Mouse (Mus musculus): ENCODE results near the gene Grn.
"Not testable (repeated sequence)": the region's sequence is repeated elsewhere in the genome, so short reads cannot be mapped to it uniquely, and the experiment has no call there.

Grn gene

DNA sequence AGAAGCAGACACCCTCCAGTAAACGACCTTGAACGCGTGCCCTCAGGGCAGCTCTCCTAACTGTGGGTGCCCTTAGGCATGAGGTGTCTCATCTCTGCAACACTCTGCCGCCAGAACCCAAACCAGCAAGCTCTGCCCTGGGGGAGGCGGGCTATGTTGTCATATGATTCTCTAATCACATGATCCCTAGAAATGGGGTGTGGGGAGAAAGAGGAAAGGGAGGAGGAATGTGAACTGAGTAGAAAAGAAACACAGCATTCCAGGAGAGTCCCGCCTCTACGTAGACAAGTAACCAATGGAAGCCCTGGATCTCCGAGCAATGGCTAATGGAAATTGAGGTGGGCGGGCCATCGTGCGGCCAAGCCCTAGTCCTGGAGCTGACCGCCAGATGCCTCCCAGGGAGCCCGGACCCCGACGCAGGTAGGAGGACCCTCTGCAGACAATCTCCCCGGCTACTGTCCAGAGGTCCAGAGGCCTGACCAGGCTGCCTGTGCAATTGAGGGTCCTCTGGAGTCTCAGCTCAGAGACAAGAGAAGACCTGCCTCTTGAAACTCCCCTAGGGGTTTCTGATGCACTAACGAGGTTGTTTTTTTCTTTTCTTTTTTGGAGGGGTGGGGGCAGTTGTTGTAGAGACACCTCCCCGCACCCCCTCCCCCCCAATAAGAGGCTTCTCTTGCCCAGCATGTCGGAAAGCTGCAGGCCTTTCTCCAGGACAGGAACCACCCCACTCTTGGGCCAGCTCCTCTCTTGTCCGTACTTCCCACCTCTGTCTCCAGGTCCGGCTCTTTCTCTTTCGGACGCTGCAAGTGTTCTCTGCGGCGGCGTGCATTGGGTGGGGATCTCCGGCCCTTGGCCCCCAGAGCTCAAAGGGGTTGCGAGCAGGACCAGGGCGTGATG is at the start of gene Grn:
TSS of gene Grn (plus strand) at position 195 of the 897 bp plus-strand sequence.
- peak; percentile 54 to 64 for DNase-seq (ENCODE audit: low spot score in 2 of 2)

DNA sequence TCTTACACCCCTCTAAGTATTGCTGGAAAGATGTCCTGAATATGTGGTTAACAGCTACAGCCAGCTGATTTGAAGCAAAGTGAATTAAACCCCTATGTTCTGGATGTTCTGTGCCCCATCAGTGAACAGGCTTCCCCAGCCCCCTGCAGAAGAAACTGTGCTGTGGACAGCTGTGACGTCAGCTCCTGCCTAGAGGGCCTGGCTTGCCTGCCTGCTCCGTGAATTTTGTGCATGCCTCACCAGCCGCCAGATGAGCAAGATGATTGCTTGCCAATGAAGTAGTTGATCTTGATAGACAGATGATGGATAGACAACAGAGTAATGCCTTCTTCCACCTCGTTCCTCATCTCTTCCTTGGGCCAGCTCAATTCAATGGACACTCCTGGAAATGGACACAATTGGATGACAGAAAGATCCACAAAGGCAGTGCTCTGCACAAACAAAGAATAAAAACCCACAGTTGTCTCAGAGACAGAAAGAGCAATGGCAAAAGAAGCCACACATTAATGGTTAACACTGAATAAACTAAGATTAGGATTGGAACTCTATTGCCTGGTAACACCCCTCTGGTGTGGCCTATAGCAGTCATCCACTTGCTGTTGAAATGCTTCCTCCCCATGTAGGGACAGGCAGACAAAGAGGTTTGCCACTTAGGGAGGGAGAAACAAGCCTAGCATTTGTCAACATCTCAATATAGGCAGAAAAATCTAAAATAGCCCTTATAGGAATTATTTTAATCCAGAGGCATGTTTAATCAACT is 48.6 kb upstream of the Grn start:
- no peak for DNase-seq (ENCODE audit: low spot score in 2 of 2)

DNA sequence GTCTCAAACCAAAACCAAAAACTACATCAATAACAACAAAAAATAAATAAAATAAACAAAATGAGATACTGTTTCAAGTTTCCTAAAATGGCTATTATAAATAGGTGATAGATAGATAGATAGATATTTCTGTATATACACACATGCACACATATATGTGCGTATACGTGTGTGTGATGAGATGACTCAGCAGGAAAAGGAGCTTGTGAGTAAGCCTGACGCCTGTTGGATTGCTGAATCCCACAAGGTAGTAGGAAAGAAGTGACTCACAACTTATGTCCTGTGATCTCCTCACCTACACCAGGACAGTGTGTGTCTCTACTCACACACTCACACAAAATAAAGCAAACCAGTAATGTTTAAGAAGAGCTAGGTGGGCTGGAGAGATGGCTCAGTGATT is 47.3 kb upstream of the Grn start:
- no peak for DNase-seq (ENCODE audit: low spot score in 2 of 2)

DNA sequence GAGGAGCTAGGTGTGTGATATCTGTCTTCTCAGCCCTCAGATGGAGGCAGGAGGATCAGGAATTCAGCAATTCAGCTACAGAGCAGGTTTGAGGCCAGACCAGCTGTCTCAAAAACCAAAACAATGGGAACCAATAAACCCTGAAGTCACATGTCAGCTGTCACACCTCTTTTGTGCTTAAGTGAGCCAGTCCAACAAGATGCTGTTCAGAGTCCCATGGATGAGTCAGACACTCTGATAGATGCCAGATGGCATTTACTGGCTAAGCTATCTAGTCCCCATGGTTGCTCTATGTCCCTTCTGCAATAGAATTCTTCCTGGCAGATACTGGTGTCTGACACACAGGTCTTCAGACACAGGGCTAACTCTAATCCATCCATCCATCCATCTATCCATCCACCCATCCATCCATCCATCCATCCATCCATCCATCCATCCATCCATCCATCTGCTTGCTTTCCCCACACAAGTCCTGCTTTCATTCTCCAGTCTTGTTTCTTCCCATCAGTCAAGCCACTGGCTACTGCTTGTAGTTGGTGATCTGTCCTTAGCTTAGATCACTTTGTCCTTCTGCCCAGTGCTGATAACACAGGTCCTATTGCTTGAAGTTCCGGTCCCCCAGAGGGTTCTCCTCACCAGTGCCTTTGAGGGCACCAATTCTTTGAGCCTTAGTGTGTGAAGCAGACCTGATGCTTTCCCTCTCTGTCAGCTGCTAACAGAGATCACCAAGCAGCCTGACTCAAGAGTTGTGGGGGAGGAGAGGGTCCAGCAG is 46.6 kb upstream of the Grn start:
- DNase-seq (ENCODE audit: low spot score in 2 of 2) = no peak

DNA sequence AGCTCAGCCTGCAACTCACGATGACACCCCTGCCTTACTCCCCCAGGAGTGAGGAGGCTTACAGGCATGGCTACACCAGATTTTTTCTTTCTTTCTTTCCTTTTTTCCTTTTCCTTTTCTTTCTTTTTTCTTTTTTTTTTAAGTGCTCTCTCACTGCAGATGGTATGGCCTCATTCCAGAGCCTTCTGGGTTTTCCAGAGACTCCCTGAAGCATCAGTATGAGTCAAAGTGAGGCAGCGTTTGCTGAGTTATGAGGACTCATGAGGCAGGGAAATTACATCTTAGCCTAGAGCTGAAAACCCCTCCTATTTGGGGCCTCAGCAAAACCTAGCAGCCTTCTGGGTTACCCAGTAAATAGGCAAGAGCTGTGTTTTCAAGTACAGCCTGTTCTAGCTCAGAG is 45.7 kb upstream of the Grn start:
- no peak for DNase-seq (ENCODE audit: low spot score in 2 of 2)

DNA sequence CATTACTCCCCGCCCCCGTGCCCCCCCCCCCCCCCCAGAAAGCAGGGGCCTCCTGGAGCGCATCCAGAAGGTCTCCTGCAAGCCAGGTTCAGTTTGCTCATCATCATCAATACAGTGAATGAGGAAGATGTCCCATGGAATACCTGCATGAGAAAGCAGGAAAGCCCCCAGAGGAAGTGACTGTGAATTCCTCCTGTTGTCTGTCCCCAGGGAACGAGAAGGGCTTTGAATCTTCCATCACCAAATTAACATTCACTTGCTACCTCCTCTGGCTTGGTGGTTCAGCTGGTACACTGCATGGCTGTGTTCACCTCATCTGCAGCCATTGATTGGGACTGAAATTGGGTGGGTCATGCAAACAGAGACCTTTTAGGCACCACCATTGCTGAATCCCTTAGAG is 45.0 kb upstream of the Grn start:
- DNase-seq (ENCODE audit: low spot score in 2 of 2) = no peak

DNA sequence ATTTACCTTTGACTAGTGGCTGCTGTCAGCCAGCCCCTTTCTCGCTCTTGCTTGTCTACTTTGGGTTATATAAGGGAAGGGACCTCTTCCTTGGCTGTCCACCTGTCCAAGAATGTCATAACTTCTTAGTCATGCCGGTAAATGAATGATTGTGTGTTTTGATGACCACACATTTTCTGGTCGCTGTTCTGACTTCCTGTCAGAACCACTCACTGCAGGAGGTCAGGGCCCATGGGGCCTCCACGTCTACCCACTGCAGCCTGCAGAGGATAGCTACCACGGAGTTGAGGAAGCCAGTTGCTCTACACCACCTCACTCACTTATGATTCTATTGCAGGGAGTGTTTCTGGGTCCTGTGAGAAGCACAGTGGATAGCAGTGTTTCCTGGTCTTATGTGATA is 44.0 kb upstream of the Grn start:
- DNase-seq (ENCODE audit: low spot score in 2 of 2) = no peak

DNA sequence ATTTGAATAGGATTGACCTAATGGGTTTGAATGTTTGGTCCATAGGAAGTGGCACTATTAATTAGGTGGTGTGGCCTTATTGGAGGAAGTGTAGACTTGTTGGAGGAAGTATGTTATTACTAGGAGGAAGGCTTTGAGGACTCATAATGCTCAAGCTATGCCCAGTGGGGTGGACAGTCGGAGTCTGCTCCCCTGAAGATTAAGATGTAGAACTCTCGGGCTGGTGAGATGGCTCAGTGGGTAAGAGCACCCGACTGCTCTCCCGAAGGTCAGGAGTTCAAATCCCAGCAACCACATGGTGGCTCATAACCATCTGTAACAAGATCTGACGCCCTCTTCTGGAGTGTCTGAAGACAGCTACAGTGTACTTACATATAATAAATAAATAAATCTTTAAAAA is 40.7 kb upstream of the Grn start:
- DNase-seq (ENCODE audit: low spot score in 2 of 2) = not testable (repeated sequence)

DNA sequence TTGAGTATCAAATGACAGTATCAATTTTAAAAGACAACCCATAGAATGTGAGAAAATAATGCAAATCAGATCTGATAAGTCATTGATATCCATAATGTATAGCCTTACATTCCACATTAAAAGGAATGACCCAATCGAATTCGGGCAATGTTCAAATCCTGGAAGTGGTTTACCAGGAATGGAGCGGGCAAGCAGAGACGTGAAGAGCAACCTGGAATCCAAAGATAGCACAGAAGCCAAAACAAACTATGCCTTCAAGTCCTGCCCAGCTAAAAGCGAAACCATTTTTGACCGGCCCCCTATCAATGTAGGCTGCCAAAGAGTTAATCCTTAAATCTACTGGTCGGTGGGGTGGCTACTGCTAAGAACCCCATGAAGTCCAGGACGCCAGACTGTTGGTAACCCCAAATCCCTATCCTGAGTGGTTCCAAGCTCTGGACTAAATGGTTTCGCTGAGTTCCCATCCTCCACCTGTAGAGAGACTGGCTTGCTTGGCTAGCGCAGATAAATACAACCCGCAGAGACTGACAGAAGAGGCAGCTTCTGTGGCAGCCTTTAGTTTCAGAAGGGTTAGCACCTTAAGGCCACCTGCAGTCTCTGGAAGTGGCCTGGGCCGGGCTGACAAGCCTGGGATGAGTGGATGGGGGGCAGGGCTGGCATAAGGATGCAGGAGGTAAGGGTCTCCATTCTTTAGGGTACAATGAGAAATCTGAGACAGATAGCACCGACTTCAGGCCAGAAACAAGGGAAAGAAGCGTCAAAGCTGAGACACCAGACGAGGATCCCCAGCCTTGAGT is 37.5 kb upstream of the Grn start:
- no peak for DNase-seq (ENCODE audit: low spot score in 2 of 2)

DNA sequence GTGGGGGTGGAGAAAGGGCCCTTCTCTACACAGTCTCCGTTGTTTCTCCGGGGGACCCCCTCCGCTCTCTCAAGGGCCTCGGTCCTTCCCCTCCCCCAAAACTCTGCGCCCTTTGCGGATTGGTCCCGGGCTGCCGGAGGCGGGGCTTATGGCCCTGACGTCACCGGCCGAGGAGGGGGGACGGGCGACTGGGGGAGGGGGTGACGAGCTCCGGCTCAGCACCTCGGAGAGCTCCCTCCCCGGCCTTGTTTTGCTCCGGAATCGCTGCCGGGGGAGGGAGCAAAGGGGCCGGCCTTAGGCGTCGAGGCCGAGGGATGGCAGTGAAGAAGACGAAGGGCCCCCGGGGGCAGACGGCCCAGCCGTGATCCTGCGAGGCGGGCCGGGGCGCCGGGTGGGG is 36.9 kb upstream of the Grn start, which contains the start of gene Rundc3a:
TSS of gene Rundc3a (plus strand) at position 166 of the 397 bp plus-strand sequence.
- peak; percentile 65 to 78 for DNase-seq (ENCODE audit: low spot score in 2 of 2)

DNA sequence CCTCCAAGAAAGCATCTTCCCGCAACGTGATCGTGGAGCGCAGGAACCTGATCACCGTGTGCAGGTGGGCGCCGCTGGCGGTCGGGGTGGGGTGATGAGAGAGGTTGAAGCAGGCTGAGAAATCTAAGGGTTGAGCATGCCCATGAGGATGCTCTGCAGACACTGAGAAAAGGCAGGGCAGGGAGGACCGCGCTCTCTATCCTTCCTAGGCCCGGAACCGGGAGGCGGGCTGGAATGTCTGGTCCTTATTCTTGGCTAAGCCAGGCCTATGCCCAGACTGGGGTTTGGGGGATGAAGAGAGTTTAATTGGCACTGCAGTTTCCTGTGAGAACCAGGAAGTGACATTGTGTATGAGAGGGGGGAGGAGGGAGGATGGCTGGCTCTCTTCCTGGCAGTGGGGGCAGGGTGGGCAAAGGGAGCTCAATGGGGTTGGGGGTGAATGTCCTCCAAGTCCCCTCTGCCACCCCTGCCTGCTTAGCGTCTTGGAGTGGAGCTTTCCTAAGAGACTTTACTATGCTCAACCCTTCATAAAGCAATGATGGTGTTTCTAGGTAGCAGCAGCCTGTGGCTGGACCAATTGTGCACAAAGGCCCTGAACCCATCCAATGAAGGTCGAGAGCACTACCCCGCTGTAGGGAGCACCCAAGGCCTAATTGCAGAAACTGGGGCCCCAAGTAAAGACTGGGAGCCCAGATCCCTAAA is 36.2 kb upstream of the Grn start:
- DNase-seq (ENCODE audit: low spot score in 2 of 2) = no peak

DNA sequence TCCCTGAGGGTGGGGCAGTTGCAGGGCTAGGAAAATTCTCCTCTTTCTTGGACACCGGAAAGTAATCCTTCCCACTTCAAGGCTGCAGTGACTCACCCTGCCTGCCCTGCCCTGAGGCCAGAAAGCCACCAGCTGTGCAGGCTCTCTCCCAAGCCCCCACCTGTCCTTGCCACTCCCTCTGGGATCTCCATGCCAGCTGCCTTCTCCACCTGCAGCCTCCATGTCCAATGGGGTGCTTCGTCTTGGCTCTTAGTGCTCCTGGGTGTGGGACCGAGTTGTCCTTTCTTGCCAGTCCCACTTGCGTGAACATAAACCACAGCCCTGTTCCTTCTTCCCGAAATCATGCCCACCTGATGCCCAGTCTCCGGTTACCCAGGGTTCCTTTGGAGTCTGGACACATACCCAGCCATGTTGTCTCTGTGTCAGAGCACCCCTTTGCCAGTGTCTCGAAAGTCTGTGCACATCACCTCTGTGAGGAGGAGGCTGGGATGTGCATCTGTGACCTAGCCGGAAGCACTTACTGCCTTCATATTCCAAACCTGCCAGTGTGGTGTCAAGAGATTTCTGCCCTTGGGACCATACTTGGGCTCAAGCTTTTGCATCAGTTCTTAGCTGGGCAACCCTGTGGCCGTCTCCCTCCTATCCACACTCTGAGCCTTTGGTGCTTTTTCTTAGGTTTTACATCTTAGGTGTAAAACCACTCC is 35.5 kb upstream of the Grn start:
- no peak for DNase-seq (ENCODE audit: low spot score in 2 of 2)

DNA sequence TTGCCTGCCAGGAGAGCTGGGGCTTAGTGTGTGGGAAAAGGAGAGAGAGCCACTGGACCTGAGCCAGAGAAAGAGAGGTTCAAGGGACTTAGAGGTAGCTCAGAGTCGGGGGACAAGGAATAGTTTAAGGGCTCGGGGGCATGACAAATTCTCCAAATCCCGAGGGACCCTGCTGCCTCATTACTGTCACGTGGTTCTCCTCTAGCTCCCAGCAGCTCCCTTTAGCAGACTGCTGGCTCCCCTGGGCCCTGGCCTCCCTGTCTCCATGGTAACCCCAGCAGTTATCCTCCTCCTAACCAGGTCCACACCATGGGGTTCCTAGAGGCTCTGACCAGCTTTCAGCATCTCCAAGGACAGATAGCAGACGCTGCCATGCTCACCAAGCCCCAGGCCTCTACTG is 34.9 kb upstream of the Grn start:
- no peak for DNase-seq (ENCODE audit: low spot score in 2 of 2)

DNA sequence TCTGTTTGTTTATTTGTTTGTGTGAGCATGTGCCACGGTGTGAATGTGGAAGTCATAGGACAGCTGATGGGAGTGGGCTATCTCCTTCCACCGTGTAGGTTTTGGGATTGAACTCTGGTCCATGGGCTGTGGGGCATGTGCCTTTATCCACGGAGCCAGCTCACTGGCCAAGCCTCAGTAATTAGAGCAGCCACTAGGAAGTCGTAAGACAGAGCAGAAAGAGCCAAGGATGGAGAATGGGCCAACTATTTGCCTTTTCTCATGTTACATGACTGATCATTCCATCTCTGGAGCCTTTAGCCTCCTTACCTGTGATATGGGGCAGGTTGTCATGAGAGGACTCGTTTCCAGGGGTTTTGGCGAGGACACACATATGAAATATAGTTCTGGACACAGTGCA is 33.9 kb upstream of the Grn start:
- no peak for DNase-seq (ENCODE audit: low spot score in 2 of 2)

DNA sequence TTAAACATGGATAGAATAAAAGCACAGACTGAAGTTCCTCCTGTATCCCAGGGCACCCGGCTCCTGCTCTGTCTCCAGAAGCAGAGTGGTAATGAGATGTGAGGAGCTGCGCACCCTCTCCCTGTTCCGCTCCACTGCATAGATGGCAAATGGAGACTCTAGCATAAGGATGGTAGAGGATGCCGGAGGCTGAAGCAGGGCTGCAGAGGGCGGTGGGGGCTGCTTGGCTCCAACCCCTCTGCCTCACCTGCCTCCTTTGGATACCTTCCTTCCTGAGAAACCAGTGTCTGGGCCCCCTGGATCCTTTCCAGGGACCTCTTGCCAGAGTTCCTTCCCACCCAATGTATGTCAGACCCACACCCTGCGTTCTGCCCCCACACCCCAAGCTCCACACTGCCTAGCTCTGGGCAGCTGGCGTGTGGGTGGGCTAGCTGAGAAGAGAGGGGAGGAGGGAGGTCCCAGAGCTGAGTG is 33.4 kb upstream of the Grn start:
- DNase-seq (ENCODE audit: low spot score in 2 of 2) = no peak

DNA sequence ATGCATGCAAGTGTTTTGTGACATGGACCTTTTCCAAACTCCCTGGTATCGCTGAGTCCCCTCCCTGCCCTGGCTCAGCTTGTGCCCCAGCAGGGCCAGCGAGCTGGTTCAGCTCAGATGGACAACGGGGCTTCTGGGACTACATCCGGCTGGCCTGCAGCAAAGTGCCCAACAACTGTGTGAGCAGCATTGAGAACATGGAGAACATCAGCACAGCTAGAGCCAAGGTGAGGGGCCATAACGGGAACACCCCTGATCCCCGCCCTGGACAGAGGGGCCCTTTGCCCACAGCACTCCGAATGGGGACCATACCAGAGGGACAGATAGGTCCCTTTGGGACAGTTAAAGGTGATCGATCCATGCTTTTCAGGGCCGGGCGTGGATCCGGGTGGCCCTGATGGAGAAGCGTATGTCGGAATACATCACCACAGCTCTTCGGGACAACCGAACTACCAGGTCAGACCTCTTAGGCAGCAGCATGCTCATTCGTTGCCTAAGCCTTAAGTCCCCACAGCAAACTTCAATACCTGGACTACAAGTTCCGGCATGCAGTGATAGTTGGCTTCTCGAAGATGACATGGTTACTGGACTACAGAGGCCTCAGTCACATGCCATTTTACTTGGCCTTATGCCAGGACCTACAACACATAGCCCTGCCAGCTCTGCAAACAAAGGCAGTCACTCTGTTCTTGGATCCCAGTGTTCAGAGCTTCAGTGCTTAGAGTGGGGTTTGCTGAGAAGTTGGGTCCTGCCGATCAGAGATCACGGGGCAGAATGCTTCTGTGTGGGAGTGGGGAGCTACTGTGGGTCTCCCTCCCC is 31.9 kb upstream of the Grn start:
- no peak for DNase-seq (ENCODE audit: low spot score in 2 of 2)

DNA sequence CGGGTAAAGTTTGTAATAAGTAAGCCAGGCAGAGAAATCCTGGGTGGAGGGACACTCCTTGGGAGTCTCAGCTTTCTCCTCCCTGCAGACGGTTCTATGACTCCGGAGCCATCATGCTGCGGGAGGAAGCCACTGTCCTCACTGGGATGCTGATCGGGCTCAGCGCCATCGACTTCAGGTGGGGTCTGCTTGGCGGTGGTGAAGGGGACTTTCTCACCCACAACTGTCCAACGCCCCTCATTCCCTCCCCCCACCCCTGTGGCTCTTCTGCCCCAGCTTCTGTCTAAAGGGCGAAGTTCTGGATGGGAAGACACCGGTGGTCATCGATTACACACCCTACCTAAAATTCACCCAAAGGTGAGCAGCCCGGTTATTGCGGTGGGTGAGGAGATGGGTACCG is 31.0 kb upstream of the Grn start:
- no peak for DNase-seq (ENCODE audit: low spot score in 2 of 2)

DNA sequence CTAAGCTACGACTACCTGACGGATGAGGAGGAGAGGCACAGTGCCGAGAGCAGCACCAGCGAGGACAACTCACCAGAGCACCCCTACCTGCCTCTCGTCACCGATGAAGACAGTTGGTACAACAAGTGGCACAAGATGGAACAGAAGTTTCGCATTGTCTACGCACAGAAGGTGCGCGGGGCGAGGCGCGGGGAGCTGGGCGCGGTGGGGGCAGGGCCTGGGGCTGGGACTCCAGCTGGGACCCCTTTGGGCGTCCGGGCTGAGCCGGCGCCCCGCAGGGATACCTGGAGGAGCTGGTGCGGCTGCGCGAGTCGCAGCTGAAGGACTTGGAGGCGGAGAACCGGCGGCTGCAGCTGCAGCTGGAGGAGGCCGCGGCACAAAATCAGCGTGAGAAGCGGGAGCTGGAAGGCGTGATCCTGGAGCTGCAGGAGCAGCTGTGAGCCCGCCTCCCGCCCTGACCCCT is 30.5 kb upstream of the Grn start:
- DNase-seq (ENCODE audit: low spot score in 2 of 2) = no peak

DNA sequence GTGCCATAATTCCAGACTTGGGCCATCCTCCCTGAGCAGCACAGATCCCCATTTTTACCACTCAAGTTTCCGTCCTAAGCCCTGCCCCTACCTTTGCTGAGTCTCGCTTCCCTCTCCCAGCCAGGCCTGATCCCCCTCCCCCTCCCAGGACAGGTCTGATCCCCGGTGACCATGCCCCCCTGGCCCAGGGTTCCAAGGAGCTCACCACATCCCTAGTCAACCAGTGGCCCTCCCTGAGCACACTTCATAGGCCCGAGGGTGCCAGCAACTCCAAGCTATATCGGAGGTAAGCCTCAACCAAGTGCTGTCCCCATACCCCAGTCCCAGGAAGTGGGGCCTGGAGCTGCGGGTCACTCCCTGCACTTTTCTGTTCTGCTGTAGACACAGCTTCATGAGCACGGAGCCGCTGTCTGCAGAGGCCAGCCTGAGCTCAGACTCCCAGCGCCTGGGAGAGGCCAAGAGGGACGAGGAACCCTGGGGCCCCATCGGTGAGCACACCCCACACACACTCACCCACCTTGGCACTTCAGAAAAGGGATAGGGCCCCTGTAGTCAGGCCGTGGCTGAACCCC is 29.5 kb upstream of the Grn start:
- no peak for DNase-seq (ENCODE audit: low spot score in 2 of 2)
